Mouse (Mus musculus) lung, embryonic 15.5 days (tissue): Measurements from ENCODE around the gene Gm5105. TPM values are rescaled to one million over a fixed set of nuclear protein-coding genes. Genes with fewer than 3 reads are reported as not detected.

ENCODE experiments used
- ATAC-seq: fragments of 200-750 bp; cut with Nextera tagmentation; 2 replicates; pipeline ENCODE4 v1.8.0; 2017; ENCODE audit warnings: moderate number of reproducible peaks, borderline replicate concordance; ENCODE audit not compliant: low FRiP score, low TSS enrichment; ENCODE audit errors: extremely low read depth
- H3K27ac ChIP-seq: fragments of 300-500 bp; sonication (generic); 2 replicates; pipeline ENCODE4 v1.5.1; 2015; ENCODE audit warnings: moderate library complexity, mild to moderate bottlenecking, inconsistent platforms
- H3K27me3 ChIP-seq: fragments of 300-500 bp; sonication (generic); 2 replicates; pipeline ENCODE4 v1.6.1; 2015; ENCODE audit warnings: inconsistent platforms
- H3K36me3 ChIP-seq: fragments of 300-500 bp; sonication (generic); 2 replicates; pipeline ENCODE4 v1.6.1; 2015; ENCODE audit warnings: inconsistent platforms
- H3K4me1 ChIP-seq: fragments of 300-500 bp; sonication (generic); 2 replicates; pipeline ENCODE4 v1.6.1; 2015; ENCODE audit warnings: inconsistent platforms
- H3K4me2 ChIP-seq: fragments of 300-500 bp; sonication (generic); 2 replicates; pipeline ENCODE4 v1.6.1; 2015; ENCODE audit warnings: inconsistent platforms, mild to moderate bottlenecking, moderate library complexity
- H3K4me3 ChIP-seq: fragments of 300-500 bp; sonication (generic); 2 replicates; pipeline ENCODE4 v1.5.1; 2015; ENCODE audit warnings: mild to moderate bottlenecking, inconsistent platforms
- H3K9ac ChIP-seq: fragments of 300-500 bp; sonication (generic); 2 replicates; pipeline ENCODE4 v1.6.1; 2015; ENCODE audit warnings: inconsistent platforms
- H3K9me3 ChIP-seq: fragments of 300-500 bp; sonication (generic); 2 replicates; pipeline ENCODE4 v1.6.1; 2016; ENCODE audit warnings: inconsistent platforms
- WGBS: fragments of 180-500 bp; shearing (Covaris S2); methylation state at CpG from one replicate; pipeline ENCODE4 v1.1.7; 2015; 5-methylcytosine and 5-hydroxymethylcytosine counted together
- polyA plus RNA-seq: library from polyadenylated mRNA; unstranded; fragments of >200 nt; fragmentation: Nextera tagmentation; extraction: Ambion mirVana; gene quantifications from 2 replicates; pipeline ENCODE4 v1.2.1, GENCODE M21; 2015

The Gm5105 gene
- polyA plus RNA-seq, 1 experiment from 2014 or later = 0.15 TPM

DNA sequence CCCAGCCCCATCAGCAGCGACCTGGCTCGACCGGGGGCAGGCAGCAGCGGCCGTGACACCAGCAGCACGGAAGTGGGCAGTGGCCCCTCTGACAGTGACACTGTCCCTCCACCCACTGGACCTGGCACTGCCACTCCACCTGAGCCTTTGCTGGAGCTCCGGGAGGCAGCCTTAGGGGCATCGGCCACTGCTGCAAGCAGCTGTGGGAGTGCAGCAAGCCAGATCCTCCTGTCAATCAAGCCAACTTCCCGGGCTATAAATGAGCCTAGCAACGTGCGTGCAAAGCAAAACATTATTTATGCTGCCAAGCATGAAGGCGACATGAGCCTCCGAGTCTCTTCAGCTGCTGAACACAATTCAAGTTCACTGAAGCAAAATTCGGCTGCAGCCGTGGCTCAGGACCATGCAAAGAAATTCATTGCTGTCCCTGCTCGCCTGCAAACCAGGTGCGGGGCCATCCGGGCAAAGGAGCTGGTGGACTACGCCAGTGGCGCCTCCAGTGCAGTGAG is 786 bp downstream of the Gm5105 start:
- H3K4me3 ChIP-seq = no peak overlapping the region
- H3K36me3 ChIP-seq = no peaks in the 10 kb centered on the region
- ATAC-seq = no peak
- H3K4me2 ChIP-seq = no peak overlapping the region
- peaks cover 17% of the 10 kb centered on the region for H3K4me1 ChIP-seq
- no peak overlapping the region for H3K9ac ChIP-seq
- no peaks in the 10 kb centered on the region for H3K9me3 ChIP-seq
- 78% methylated on average over 20 of the region's 20 CpGs for WGBS
- no peaks in the 10 kb centered on the region for H3K27me3 ChIP-seq
- H3K27ac ChIP-seq = no peak overlapping the region

- no peaks in the 10 kb centered on the region for H3K27me3 ChIP-seq
- ATAC-seq = no peak
- no peak overlapping the region for H3K4me3 ChIP-seq
- H3K4me2 ChIP-seq = no peak overlapping the region
- no peaks in the 10 kb centered on the region for H3K36me3 ChIP-seq
- 86% methylated on average over 16 of the region's 16 CpGs for WGBS
- no peak overlapping the region for H3K27ac ChIP-seq
- H3K9me3 ChIP-seq = no peaks in the 10 kb centered on the region
- H3K9ac ChIP-seq = no peak overlapping the region
- H3K4me1 ChIP-seq = peaks cover 17% of the 10 kb centered on the region
These were observed 1.3 kb downstream of the Gm5105 start for GRCm38 (mm10) chr3:138065930-138066329.

DNA sequence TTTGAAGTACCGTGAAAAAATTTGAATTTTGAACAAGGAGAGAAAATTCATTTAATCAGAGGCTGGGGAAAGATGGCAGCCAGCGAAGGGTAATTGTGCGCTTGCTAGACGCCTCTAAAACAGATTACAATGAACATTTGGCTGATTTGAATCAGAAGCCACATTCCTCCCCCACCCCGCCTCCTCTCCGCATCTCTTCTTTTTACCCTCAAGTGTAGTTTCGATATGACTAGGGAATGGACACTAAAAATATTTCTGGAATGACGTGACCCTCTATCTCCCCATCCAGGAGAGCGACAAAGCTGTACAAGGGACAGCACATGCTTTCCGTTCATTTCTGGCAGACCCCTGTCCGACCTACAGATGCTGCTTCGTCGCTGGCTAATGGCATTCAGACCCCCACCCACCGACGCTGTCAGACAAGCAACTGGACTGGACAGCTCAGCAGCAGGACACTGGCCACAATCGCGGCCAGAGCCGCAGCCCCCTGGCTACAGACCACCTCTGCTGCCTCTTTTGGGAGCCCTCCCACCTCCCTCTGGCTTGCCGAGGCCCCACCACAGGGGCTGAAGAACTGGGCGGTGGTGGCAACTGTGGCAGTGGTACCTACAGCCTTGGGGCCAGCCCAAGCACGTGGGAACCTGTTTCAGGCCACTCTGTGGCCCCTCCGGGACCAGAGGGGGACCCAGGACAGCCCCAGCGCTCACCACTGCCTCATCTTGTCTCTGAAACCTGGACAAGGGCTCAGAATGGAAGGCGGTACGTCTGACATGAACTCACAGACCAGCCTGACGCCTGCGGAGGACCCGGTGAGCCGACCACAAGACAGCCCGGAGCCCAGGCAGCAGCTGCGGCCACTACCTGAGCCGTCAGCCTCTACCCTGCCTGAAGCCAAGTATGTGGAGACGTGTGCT is 2.2 kb downstream of the Gm5105 start, which contains the start of gene 1110002E22Rik:
1110002E22Rik (plus strand) TSS at position 321 of the 914 bp plus-strand sequence.
- H3K4me1 ChIP-seq = peaks cover 17% of the 10 kb centered on the region
- H3K27ac ChIP-seq = peak within 1 kb of the TSS; percentile 45
- no peaks in the 10 kb centered on the region for H3K27me3 ChIP-seq
- WGBS = 63% methylated on average over 33 of the region's 33 CpGs
- no peaks in the 10 kb centered on the region for H3K9me3 ChIP-seq
- ATAC-seq = 0 out of 2 replicates have a peak, but pooled peaks have one; percentile 17
- no peak within 1 kb of the TSS for H3K9ac ChIP-seq
- peak within 1 kb of the TSS; percentile 30 for H3K4me2 ChIP-seq
- no peaks in the 10 kb centered on the region for H3K36me3 ChIP-seq
- H3K4me3 ChIP-seq = no peak within 1 kb of the TSS

DNA sequence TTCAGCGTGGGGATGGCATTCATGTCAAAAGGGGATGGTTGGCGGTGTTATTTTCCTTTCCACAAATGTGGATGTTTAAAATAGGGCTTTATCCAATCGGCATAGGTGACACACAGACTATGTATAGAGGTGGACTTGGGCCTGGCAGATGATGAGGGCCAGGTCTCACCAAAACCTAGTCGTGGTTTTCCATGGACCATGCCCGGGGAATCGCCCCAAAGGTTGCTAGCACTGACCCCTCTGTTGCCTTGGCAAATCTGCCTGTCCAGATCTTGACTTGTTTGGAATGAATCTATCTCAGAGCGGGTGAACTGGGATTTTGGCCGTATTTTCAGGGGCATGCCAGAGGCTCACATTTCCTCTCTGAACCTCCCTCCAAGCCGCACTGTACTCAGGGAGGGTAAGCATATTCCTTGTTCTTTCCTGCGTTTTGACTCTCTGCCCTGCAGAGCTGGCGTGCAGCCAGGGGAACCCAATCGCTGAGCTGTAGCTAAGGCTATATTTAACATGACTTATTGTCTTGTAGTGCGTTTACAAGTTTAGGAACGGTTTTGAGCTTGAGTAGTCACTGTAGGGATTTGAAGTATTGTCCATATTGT is 3.4 kb downstream of the Gm5105 start:
- Histone ChIP-seq H3K9me3 (no peaks in the 10 kb centered on the region), H3K27me3 (no peaks in the 10 kb centered on the region), H3K4me2 (peak overlapping the region; percentile 20; the same call in 1 of the 2 replicates), H3K4me1 (peaks cover 17% of the 10 kb centered on the region), H3K27ac (peak overlapping the region; percentile 45), H3K36me3 (no peaks in the 10 kb centered on the region), H3K9ac (no peak overlapping the region), H3K4me3 (no peak overlapping the region)
- ATAC-seq = peak; percentile 58; the same call in 1 of the 2 replicates
- 31% methylated on average over 14 of the region's 14 CpGs for WGBS

- Histone ChIP-seq H3K27me3 (no peaks in the 10 kb centered on the region), H3K4me2 (no peak overlapping the region), H3K9me3 (no peaks in the 10 kb centered on the region), H3K9ac (no peak overlapping the region), H3K4me1 (peaks cover 17% of the 10 kb centered on the region), H3K27ac (no peak overlapping the region), H3K4me3 (no peak overlapping the region), H3K36me3 (no peaks in the 10 kb centered on the region)
- WGBS = 71% methylated on average over 4 of the region's 4 CpGs
- no peak for ATAC-seq
These were observed 4.5 kb downstream of the Gm5105 start for GRCm38 (mm10) chr3:138062673-138063072.

GRCm38 (mm10) chr3:138061205-138061911 is 5.8 kb downstream of the Gm5105 start:
- no peaks in the 10 kb centered on the region for H3K36me3 ChIP-seq
- H3K9me3 ChIP-seq = no peaks in the 10 kb centered on the region
- H3K4me1 ChIP-seq = peaks cover 27% of the 10 kb centered on the region
- H3K27me3 ChIP-seq = no peaks in the 10 kb centered on the region
- ATAC-seq = no peak
- H3K4me2 ChIP-seq = no peak overlapping the region
- H3K27ac ChIP-seq = no peak overlapping the region
- H3K4me3 ChIP-seq = no peak overlapping the region
- H3K9ac ChIP-seq = no peak overlapping the region
- WGBS = 78% methylated on average over 9 of the region's 9 CpGs

- no peak overlapping the region for H3K27ac ChIP-seq
- no peak overlapping the region for H3K4me2 ChIP-seq
- H3K27me3 ChIP-seq = no peaks in the 10 kb centered on the region
- no peak for ATAC-seq
- H3K9me3 ChIP-seq = no peaks in the 10 kb centered on the region
- no peaks in the 10 kb centered on the region for H3K36me3 ChIP-seq
- H3K4me3 ChIP-seq = no peak overlapping the region
- peaks cover 27% of the 10 kb centered on the region for H3K4me1 ChIP-seq
- H3K9ac ChIP-seq = no peak overlapping the region
- 92% methylated on average over 7 of the region's 7 CpGs for WGBS
These were observed 6.8 kb downstream of the Gm5105 start for GRCm38 (mm10) chr3:138060429-138060828.

DNA sequence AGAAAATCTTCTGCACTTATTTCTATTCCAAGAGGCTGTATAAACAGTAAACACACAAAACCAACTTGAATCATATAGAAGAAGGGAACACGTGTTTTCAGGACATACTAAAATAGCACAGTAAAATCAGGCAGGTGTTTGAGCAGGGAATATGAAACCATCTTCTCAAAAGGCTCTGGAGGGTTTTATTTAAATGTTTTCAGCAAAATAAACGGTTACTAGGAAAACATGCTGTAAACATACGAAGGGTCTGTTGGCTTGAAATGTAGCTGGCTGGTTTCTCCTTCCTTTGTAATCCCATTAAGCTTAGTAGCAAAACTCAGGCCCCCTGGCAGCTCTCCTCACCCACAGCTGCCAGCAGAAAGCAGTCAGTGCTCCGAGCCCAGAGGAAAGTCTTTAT is 9.0 kb downstream of the Gm5105 start:
- H3K9me3 ChIP-seq = no peaks in the 10 kb centered on the region
- H3K4me3 ChIP-seq = no peak overlapping the region
- no peak overlapping the region for H3K4me2 ChIP-seq
- peaks cover 18% of the 10 kb centered on the region for H3K4me1 ChIP-seq
- H3K27me3 ChIP-seq = no peaks in the 10 kb centered on the region
- no peak overlapping the region for H3K9ac ChIP-seq
- WGBS = 41% methylated on average over 4 of the region's 4 CpGs
- H3K27ac ChIP-seq = no peak overlapping the region
- no peaks in the 10 kb centered on the region for H3K36me3 ChIP-seq
- ATAC-seq = no peak

DNA sequence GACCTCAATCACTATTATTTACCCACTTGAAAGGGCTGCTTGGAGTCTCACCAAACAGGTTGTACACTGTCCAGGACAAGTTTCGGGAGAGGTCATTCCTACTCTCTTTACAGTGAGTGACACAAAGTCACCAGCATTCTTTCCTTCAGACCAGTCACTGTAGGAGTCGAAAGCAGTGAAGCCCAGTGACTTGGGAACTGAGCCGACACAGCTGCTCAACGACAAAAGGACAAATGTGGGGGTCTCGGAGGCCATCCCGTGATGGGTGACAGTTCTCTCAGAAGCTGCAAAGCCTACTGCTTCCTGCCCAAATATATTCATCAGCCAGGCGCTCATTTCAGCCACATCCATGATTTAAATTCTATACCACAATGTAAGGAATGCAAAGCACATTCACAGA is 10.2 kb downstream of the Gm5105 start:
- Histone ChIP-seq H3K9ac (no peak overlapping the region), H3K9me3 (no peaks in the 10 kb centered on the region), H3K4me3 (no peak overlapping the region), H3K27me3 (no peaks in the 10 kb centered on the region), H3K36me3 (no peaks in the 10 kb centered on the region), H3K27ac (0 out of 2 replicates have a peak overlapping the region, but pooled peaks have one; percentile 9), H3K4me1 (peaks cover 18% of the 10 kb centered on the region), H3K4me2 (no peak overlapping the region)
- ATAC-seq = peak; percentile 44; the same call in 1 of the 2 replicates
- WGBS = 38% methylated on average over 7 of the region's 7 CpGs

DNA sequence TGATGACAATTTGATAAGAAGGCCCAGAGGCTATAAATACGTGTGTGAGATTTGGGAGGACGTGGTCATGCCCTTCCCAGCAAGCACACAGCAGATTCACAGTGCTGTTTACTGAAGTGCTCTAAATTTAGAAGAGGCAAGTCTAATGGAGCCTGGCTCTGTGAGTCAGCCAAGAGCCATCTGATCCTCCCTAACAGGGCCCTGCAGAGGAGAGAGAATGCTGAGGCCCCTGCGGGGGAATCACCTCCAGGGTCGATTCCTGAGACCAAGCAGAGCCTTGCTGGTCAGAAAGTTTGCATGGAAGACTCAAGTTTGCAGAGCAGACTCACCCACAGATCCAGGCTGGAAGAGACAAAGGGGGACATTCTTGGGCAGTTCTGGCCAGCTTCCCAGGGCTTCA is 13.2 kb downstream of the Gm5105 start:
- no peak overlapping the region for H3K4me2 ChIP-seq
- H3K9ac ChIP-seq = no peak overlapping the region
- peak; percentile 75; the same call in 1 of the 2 replicates for ATAC-seq
- H3K36me3 ChIP-seq = no peaks in the 10 kb centered on the region
- H3K27ac ChIP-seq = peak overlapping the region; percentile 71
- no peaks in the 10 kb centered on the region for H3K9me3 ChIP-seq
- H3K4me1 ChIP-seq = peaks cover 18% of the 10 kb centered on the region
- H3K27me3 ChIP-seq = no peaks in the 10 kb centered on the region
- H3K4me3 ChIP-seq = no peak overlapping the region
- 15% methylated on average over 4 of the region's 4 CpGs for WGBS

GRCm38 (mm10) chr3:138051431-138051830 is 15.8 kb downstream of the Gm5105 start:
- 77% methylated on average over 3 of the region's 3 CpGs for WGBS
- no peak for ATAC-seq
- H3K27me3 ChIP-seq = no peaks in the 10 kb centered on the region
- H3K4me1 ChIP-seq = peaks cover 9% of the 10 kb centered on the region
- H3K4me2 ChIP-seq = no peak overlapping the region
- no peak overlapping the region for H3K4me3 ChIP-seq
- H3K9ac ChIP-seq = no peak overlapping the region
- H3K36me3 ChIP-seq = no peaks in the 10 kb centered on the region
- H3K27ac ChIP-seq = no peak overlapping the region
- H3K9me3 ChIP-seq = no peaks in the 10 kb centered on the region
